Mouse (Mus musculus) heart, postnatal 0 days (tissue): ENCODE data around the gene Tln2.
A peak's percentile ranks its signal among the peaks of the same experiment; 100 is the strongest.

ENCODE experiments used
- CTCF ChIP-seq: IDR thresholded peaks from 2 replicates; pipeline ENCODE4 v1.5.1; 2016; ENCODE audit warnings: antibody characterized with exemption, control low read depth, low read depth
- EP300 ChIP-seq: IDR thresholded peaks from 2 replicates; pipeline ENCODE4 v1.6.1; 2016; ENCODE audit warnings: antibody characterized with exemption, low read depth

DNA sequence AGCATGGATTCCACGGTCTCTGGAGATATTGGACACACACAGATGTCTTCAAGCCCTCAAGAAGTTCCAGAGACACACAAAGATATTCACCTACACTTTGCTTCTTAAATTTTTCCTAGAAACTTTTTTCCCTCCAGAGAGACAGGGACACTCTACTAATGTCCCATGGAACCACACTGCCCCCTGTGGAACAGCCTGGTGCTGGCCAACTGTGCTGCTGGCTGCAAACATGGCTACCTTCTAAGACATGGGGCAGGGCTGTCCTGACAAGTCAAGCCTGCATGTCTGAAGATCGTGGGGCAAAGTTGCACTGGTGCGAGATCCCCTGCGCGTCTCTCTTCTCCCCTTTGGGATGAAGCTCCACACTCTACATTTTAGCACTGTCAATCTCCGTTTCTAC, 346.2 kb downstream of the Tln2 start:
- peak; percentile 90 for TF ChIP-seq CTCF
- TF ChIP-seq EP300, result no peak
